Mouse (Mus musculus) heart, postnatal 0 days (tissue): Measurements from ENCODE around the gene Mmp20. TPM values are rescaled to one million over a fixed set of nuclear protein-coding genes. Genes with fewer than 3 reads are reported as not detected.

Experiments
- ATAC-seq: fragments of 200-750 bp; cut with Nextera tagmentation; 2 replicates; pipeline ENCODE4 v1.8.0; 2017; ENCODE audit warnings: low read depth, moderate number of reproducible peaks, moderate library complexity; ENCODE audit not compliant: insufficient read depth
- DNase-seq: peaks from one replicate; pipeline ENCODE4 v3.0.0-alpha.2; 2016; ENCODE audit warnings: low spot score
- H3K27ac ChIP-seq: fragments of 300-500 bp; sonication (generic); 2 replicates; pipeline ENCODE4 v1.5.1; 2014; ENCODE audit warnings: low read depth, mild to moderate bottlenecking
- H3K27me3 ChIP-seq: fragments of 300-500 bp; sonication (generic); 2 replicates; pipeline ENCODE4 v1.6.1; 2014; ENCODE audit warnings: low read length, mixed read lengths; ENCODE audit not compliant: control insufficient read depth, insufficient read depth
- H3K36me3 ChIP-seq: fragments of 300-500 bp; sonication (generic); replicated peaks from 2 replicates; pipeline ENCODE4 v1.6.1; 2014; ENCODE audit warnings: low read length, mixed read lengths; ENCODE audit not compliant: control insufficient read depth, insufficient read depth
- H3K4me1 ChIP-seq: fragments of 300-500 bp; sonication (generic); 2 replicates; pipeline ENCODE4 v1.6.1; 2014; ENCODE audit warnings: antibody characterized with exemption; ENCODE audit not compliant: control insufficient read depth, insufficient read depth
- H3K4me2 ChIP-seq: fragments of 300-500 bp; sonication (generic); 2 replicates; pipeline ENCODE4 v1.6.1; 2014; ENCODE audit warnings: low read depth, mild to moderate bottlenecking, low read length, moderate library complexity
- H3K4me3 ChIP-seq: fragments of 300-500 bp; sonication (generic); 2 replicates; pipeline ENCODE4 v1.5.1; 2014; ENCODE audit warnings: low read depth, low read length
- H3K9ac ChIP-seq: fragments of 300-500 bp; sonication (generic); replicated peaks from 2 replicates; pipeline ENCODE4 v1.6.1; 2014; ENCODE audit warnings: low read depth, low read length, mixed read lengths
- H3K9me3 ChIP-seq: fragments of 300-500 bp; sonication (generic); replicated peaks from 2 replicates; pipeline ENCODE4 v1.6.1; 2016; ENCODE audit warnings: low read length; ENCODE audit not compliant: control insufficient read depth
- CTCF ChIP-seq: IDR thresholded peaks from 2 replicates; pipeline ENCODE4 v1.5.1; 2016; ENCODE audit warnings: antibody characterized with exemption, control low read depth, low read depth
- EP300 ChIP-seq: IDR thresholded peaks from 2 replicates; pipeline ENCODE4 v1.6.1; 2016; ENCODE audit warnings: antibody characterized with exemption, low read depth
- WGBS: fragments of 180-500 bp; shearing (Covaris S2); extraction: QIAGEN DNeasy Blood & Tissue Kit; methylation state at CpG from one replicate; pipeline ENCODE4 v1.1.7; 2014; 5-methylcytosine and 5-hydroxymethylcytosine counted together
- polyA plus RNA-seq: library from polyadenylated mRNA; unstranded; fragments of >200 nt; fragmentation: Nextera tagmentation; extraction: Ambion mirVana; gene quantifications from 2 replicates; pipeline ENCODE4 v1.2.1, GENCODE M21; 2015
- total RNA-seq: library from RNA; depleted of rRNA; stranded (reverse); fragments of >200 nt; gene quantifications from 2 replicates; pipeline ENCODE4 v1.2.3, GENCODE M21; 2014; ENCODE audit warnings: low replicate concordance; rRNA removed

The Mmp20 gene
- total and polyA plus RNA-seq, 2 experiments from 2014 or later: not detected

GRCm38 (mm10) chr9:7695646-7696045 lies 67.6 kb downstream of the Mmp20 start:
- no peak overlapping the region for H3K27ac ChIP-seq
- no peak for DNase-seq

DNA sequence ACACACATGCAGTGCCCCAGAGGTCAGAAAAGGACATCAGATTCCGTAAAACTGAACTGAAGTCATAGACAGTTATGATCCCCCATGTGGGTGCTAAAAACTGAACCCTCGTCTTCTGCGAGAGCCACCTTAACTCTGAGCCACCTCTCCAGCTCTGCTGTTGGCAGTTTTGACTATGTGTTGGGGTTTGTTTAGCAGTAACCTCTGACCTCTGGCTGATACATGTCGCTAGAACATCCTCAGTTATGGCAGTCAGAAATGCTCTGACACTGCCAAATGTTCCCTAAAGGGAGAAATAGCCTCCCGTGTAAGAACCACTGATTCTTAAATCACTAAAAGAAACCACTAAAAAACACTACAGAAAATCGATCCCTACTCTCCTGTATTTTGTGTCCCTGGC lies 80.7 kb downstream of the Mmp20 start:
- no peak for DNase-seq
- Histone ChIP-seq H3K4me3 (no peak overlapping the region), H3K9ac (no peak overlapping the region), H3K4me2 (no peak overlapping the region), H3K9me3 (no peaks in the 10 kb centered on the region), H3K27me3 (no peaks in the 10 kb centered on the region), H3K27ac (no peak overlapping the region), H3K36me3 (no peaks in the 10 kb centered on the region), H3K4me1 (no peaks in the 10 kb centered on the region)
- ATAC-seq: no peak
- TF ChIP-seq CTCF (no peak), EP300 (no peak)
- WGBS: 62% methylated on average over 6 of the region's 6 CpGs

More at GRCm38 (mm10) chr9:7695646-7696045, 67.6 kb downstream of the Mmp20 start:
- Histone ChIP-seq H3K4me1 (no peaks in the 10 kb centered on the region), H3K9me3 (no peaks in the 10 kb centered on the region), H3K9ac (no peak overlapping the region), H3K27me3 (no peaks in the 10 kb centered on the region), H3K4me3 (no peak overlapping the region), H3K4me2 (no peak overlapping the region), H3K36me3 (no peaks in the 10 kb centered on the region)
- no peak for ATAC-seq
- WGBS: 90% methylated on average over 3 of the region's 3 CpGs
- no peak for TF ChIP-seq CTCF
- TF ChIP-seq EP300: no peak

- no peak overlapping the region for H3K4me2 ChIP-seq
- no peak for ATAC-seq
- no peaks in the 10 kb centered on the region for H3K9me3 ChIP-seq
- no peaks in the 10 kb centered on the region for H3K27me3 ChIP-seq
- 69% methylated on average over 4 of the region's 4 CpGs for WGBS
- H3K4me1 ChIP-seq: no peaks in the 10 kb centered on the region
- no peak for DNase-seq
- H3K4me3 ChIP-seq: no peak overlapping the region
- H3K9ac ChIP-seq: no peak overlapping the region
- TF ChIP-seq EP300 (no peak), CTCF (no peak)
- no peak overlapping the region for H3K27ac ChIP-seq
- no peaks in the 10 kb centered on the region for H3K36me3 ChIP-seq
Observed at GRCm38 (mm10) chr9:7711196-7711595, 83.2 kb downstream of the Mmp20 start.

DNA sequence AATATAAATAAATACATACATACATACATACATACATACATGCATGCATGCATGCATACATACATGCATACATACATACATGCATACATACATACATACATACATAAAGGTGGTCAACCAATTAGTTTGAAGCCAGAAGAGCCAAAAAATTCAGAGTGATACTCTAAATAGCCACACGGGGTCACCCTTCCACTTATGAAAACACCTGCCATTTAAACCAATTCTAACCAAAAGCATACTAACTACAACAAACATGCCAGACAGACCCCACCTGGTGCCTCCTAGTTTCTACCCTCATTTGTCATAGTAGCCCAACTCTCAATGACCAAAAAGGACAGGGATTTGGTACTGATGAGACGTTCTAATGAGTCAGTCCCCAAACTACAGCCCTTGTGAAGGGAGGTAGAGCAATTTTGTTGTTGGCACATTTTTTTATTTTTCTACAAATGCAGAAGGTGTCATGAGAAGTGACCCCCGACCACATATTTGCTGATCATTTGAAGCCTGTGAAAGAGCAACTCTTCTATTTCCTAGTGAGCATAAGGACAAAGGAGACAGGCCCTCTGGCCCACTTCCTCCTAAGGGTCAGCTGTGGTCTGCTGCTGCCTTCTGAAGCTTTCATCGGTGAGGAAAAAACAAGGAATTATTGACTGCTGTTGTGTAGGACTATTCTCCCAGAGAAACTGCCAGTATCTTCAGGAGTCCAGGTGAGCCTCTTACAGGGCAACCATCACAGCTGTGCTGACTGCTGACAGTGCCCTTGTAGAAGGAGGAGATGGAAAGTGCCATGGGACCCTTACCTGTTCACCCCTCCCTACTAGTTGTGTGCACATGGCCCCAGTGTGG lies 86.3 kb downstream of the Mmp20 start:
- Histone ChIP-seq H3K27me3 (no peaks in the 10 kb centered on the region), H3K4me1 (no peaks in the 10 kb centered on the region), H3K9me3 (no peaks in the 10 kb centered on the region), H3K4me2 (no peak overlapping the region), H3K4me3 (no peak overlapping the region), H3K9ac (no peak overlapping the region), H3K36me3 (no peaks in the 10 kb centered on the region), H3K27ac (no peak overlapping the region)
- DNase-seq (peak; percentile 33), ATAC-seq (no peak)
- TF ChIP-seq CTCF (peak; percentile 67), EP300 (no peak)
- WGBS: 29% methylated on average over 4 of the region's 4 CpGs

DNA sequence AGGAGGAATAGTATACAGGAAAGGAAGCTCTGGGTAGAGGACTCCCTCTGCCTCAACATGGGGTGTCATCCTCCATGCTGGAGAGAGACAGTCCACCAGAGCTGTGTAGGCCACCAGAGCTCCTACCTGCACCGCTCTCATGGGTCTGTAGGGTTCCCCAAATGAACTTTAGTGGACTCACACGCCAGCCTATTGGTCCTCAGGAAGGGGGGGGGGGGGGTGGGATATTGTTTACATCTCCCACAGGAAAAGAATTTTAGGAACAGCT lies 86.8 kb downstream of the Mmp20 start:
- Histone ChIP-seq H3K27me3 (no peaks in the 10 kb centered on the region), H3K36me3 (no peaks in the 10 kb centered on the region), H3K4me3 (no peak overlapping the region), H3K4me1 (no peaks in the 10 kb centered on the region), H3K27ac (no peak overlapping the region), H3K9me3 (no peaks in the 10 kb centered on the region), H3K9ac (no peak overlapping the region), H3K4me2 (no peak overlapping the region)
- WGBS: 63% methylated on average over 2 of the region's 2 CpGs
- no peak for TF ChIP-seq CTCF
- ATAC-seq: no peak
- no peak for DNase-seq

DNA sequence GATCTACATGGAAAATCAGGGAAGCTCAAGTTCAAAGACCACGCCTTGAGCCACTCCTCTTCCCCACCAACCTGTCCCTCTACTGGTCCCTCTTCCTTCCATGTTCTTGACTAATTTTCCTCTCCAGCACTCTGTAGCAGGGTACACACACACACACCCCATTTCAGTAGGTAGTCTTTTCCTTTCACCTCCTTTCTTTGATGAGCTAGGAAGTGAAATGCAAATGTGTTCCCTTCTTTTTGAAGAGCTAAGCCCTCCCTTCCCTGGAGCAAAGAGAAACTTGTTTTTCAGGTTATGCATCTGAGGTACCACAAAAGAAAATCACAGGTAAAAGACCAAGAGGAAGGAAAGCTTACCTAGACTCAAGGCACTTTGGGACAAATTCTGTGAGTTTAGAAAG lies 93.5 kb downstream of the Mmp20 start:
- no peak overlapping the region for H3K4me3 ChIP-seq
- no peak for TF ChIP-seq CTCF
- no peak for TF ChIP-seq EP300
- H3K27ac ChIP-seq: no peak overlapping the region
- H3K9me3 ChIP-seq: no peaks in the 10 kb centered on the region
- no peak overlapping the region for H3K9ac ChIP-seq
- no peaks in the 10 kb centered on the region for H3K36me3 ChIP-seq
- 88% methylated on average over 1 of the region's 1 CpGs for WGBS
- DNase-seq: no peak
- ATAC-seq: no peak
- H3K4me2 ChIP-seq: no peak overlapping the region
- no peaks in the 10 kb centered on the region for H3K4me1 ChIP-seq
- no peaks in the 10 kb centered on the region for H3K27me3 ChIP-seq

Other genes with a start within 250 kb of the Mmp20 start
- not detected in 2 replicates for gene Mmp1b, start 240.2 kb upstream of the Mmp20 start, total RNA-seq
- gene Mmp1b, start 240.2 kb upstream of the Mmp20 start, polyA plus RNA-seq: not detected in 2 replicates
- not detected in 2 replicates for gene Mmp3, start 182.4 kb upstream of the Mmp20 start, total RNA-seq
- gene Mmp3, start 182.4 kb upstream of the Mmp20 start, polyA plus RNA-seq: 0.05 TPM in 1 of 2 replicates, not detected in the other
- gene Mmp10, start 125.9 kb upstream of the Mmp20 start, total RNA-seq: not detected in 2 replicates
- gene Mmp10, start 125.9 kb upstream of the Mmp20 start, polyA plus RNA-seq: not detected in 2 replicates
- gene Mmp8, start 69.8 kb upstream of the Mmp20 start, total RNA-seq: 1.0 and 1.9 TPM in 2 replicates
- 0.29 and 0.34 TPM in 2 replicates for gene Mmp8, start 69.8 kb upstream of the Mmp20 start, polyA plus RNA-seq
- gene Mmp27, start 56.8 kb upstream of the Mmp20 start, total RNA-seq: not detected in 2 replicates
- not detected in 2 replicates for gene Mmp27, start 56.8 kb upstream of the Mmp20 start, polyA plus RNA-seq
- gene Mmp7, start 63.9 kb downstream of the Mmp20 start, total RNA-seq: not detected in 2 replicates
- gene Mmp7, start 63.9 kb downstream of the Mmp20 start, polyA plus RNA-seq: not detected in 2 replicates
- gene Tmem123, start 135.8 kb downstream of the Mmp20 start, total RNA-seq: 81.0 and 81.9 TPM in 2 replicates
- gene Tmem123, start 135.8 kb downstream of the Mmp20 start, polyA plus RNA-seq: 60.2 and 62.4 TPM in 2 replicates
- 26.8 and 32.8 TPM in 2 replicates for gene Birc2, start 208.8 kb downstream of the Mmp20 start, total RNA-seq
- gene Birc2, start 208.8 kb downstream of the Mmp20 start, polyA plus RNA-seq: 21.3 and 23.0 TPM in 2 replicates
- 7.1 and 7.2 TPM in 2 replicates for gene Birc3, start 245.0 kb downstream of the Mmp20 start, total RNA-seq
- 3.9 and 4.4 TPM in 2 replicates for gene Birc3, start 245.0 kb downstream of the Mmp20 start, polyA plus RNA-seq